Mouse (Mus musculus): Measurements from ENCODE around the gene Cxcr2.

DNA sequence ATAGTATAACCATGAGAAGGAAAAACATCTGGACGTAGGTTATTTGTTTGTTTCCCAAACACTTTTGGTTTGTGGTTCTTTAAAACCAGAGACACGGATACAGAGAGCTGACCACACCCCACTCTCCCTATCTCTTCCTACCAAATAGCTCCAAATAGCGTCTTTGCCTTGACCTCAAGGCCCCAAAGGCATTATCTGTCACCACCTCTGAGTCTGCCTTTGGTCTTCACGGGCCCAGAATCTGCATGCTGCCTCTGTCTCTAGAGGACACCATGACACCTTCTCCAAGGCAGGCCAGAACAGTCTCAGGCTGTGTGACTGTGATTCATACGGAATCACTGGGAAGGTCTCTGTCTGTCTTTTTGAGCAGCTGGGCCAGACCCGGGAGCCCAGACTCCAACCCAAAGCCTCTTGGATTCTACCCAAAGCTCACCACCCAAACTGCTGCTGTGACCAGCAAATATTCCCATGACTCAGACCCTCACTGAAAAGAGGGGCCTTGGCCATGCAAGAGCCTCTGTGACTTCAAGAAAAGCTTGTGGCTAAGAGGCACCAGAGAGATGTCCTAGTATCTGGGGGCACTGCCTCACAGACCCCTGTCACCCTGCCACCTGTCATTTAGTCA lies 18.4 kb upstream of the Cxcr2 start:
- TF ChIP-seq CTCF (IDR thresholded peaks at IDR 0.05; ENCODE audit: low read depth) (no peak), EP300 (optimal IDR thresholded peaks at IDR 0.05) (no peak)
